Mouse (Mus musculus): Measurements from ENCODE around the gene Sv2a. TPM values are rescaled to one million over a fixed set of nuclear protein-coding genes. Genes with fewer than 3 reads are reported as not detected.

Sv2a gene
- polyA plus RNA-seq (2012; fragmentation: generic; extraction: Trizol) = 1 to 10 TPM in 1 of 2 experiments, under 1 TPM in 1; 0.49 to 1.7 TPM

GRCm38 (mm10) chr3:96180727-96181477 lies at the start of gene Sv2a:
TSS of gene Sv2a (plus strand) at chr3:96181151.

GRCm38 (mm10) chr3:96161869-96162840 lies 18.8 kb upstream of the Sv2a start, which contains the start of gene Mtmr11:
TSS of gene Mtmr11 (plus strand) at chr3:96162004.

DNA sequence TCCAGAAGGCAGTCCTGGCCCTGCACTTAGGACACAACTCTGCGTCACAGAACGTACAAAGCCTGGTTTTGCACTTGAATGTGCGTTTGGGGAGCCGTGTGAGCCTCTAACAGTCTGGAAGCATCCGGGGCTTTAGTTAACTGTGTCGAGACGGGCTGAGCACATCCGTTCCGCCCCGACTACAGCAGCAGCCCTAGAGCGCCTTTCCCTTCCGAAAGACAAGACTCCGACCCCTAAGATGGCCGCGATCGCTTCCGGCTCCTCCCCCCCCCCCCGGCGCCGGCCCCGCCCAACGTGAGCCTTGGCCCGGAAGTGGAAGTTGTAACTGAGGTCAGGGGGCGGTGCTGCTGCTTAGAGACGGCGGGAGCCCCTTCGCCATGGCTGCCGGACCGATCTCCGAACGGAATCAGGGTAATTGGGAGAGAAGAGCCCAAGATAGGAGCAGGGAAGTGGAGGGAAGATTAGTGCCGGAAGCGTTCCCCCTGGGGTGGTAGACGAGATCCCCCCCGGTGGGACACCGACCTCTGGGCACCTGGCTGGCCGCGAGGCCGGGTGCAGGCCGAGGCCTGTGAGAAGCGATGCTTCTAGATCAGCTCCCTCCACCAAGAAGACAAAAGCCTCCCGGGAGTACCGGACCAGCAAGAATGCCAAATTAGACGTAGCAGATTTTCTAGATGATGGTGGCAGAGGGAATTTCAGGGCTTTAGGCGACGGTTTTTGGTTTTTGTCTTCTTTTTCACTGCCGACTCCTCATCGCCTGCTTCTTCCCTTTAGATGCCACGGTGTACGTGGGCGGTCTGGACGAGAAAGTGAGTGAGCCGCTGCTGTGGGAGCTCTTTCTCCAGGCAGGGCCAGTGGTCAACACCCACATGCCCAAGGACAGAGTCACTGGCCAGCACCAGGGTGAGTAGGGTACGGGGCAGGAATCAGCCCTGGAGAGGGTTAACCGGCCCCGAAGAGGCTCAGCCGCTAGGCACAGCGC lies 8.5 kb upstream of the Sv2a start, which contains the start of gene Sf3b4:
TSS of gene Sf3b4 (plus strand) at position 136 of the 982 bp plus-strand sequence.

GRCm38 (mm10) chr3:96219661-96220130 lies 38.7 kb downstream of the Sv2a start, which contains the start of the genes Bola1 and Hist2h2ab:
TSS of gene Bola1 (minus strand) at chr3:96219709.
TSS of gene Hist2h2ab (plus strand) at chr3:96219865.

GRCm38 (mm10) chr3:96220765-96221639 lies 40.1 kb downstream of the Sv2a start, which contains the start of the genes Hist2h2ac and Hist2h2be:
TSS of gene Hist2h2ac (minus strand) at chr3:96220880.
TSS of gene Hist2h2be (plus strand) at chr3:96221119.

GRCm38 (mm10) chr3:96238954-96239793 lies 58.2 kb downstream of the Sv2a start, which contains the start of gene Hist2h3c2:
TSS of gene Hist2h3c2 (minus strand) at chr3:96239127.

DNA sequence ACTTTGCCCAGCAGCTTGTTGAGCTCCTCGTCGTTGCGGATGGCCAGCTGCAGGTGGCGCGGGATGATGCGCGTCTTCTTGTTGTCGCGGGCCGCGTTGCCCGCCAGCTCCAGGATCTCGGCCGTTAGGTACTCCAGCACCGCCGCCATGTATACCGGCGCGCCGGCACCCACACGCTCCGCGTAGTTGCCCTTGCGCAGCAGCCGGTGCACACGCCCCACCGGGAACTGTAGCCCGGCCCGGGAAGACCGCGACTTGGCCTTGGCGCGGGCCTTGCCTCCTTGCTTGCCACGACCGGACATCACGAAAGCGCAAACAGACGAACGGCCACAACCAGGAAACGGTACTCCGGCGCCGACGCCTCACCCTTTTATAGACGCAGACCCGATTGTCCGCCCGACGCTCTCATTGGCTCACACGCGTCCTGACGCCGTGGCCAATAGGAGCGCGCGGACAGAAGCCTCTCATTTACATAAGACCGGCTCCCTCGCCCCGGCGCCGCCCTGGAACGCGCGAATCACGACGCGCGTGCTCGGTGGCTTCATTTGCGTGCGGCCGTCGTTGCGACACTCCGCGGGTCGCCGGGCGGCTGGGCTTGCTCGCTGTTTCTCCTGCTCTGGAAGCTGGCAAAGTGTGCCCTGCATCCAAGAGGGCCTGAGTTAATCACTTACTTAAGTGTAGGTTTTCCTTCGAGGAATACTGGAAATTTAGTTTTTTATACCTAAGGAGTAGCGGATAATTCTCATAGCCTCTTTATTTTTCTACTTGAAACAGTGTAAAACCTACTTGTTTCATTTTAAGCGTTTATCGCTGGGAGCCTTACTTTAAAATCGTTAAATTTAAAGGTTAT lies 59.2 kb downstream of the Sv2a start, which contains the start of gene Hist2h2aa2:
TSS of gene Hist2h2aa2 (minus strand) at position 328 of the 850 bp plus-strand sequence.

Other genes starting within 250 kb of the Sv2a start
- gene Plekho1, start 185.2 kb upstream of the Sv2a start, polyA plus RNA-seq (2012; fragmentation: generic; extraction: Trizol) = 10 to 100 TPM; 25.2 to 44.5 TPM
- gene Vps45, start 122.7 kb upstream of the Sv2a start, polyA plus RNA-seq (2012; fragmentation: generic; extraction: Trizol) = 10 to 100 TPM in 1 of 2 experiments, 1 to 10 TPM in 1; 7.1 to 20.4 TPM
- 10 to 100 TPM in 1 of 2 experiments, 1 to 10 TPM in 1; 1.8 to 10.6 TPM for gene Otud7b, start 76.6 kb upstream of the Sv2a start, polyA plus RNA-seq (2012; fragmentation: generic; extraction: Trizol)
- 10 to 100 TPM; 21.0 to 25.2 TPM for gene Mtmr11, start 19.1 kb upstream of the Sv2a start, polyA plus RNA-seq (2012; fragmentation: generic; extraction: Trizol)
- gene Sf3b4, start 8.8 kb upstream of the Sv2a start, polyA plus RNA-seq (2012; fragmentation: generic; extraction: Trizol) = 100 to 1,000 TPM in 1 of 2 experiments, 10 to 100 TPM in 1; 82.8 to 105 TPM
- 10 to 100 TPM; 87.3 to 88.9 TPM for gene Bola1, start 38.6 kb downstream of the Sv2a start, polyA plus RNA-seq (2012; fragmentation: generic; extraction: Trizol)
- gene Hist2h2ab, start 38.7 kb downstream of the Sv2a start, polyA plus RNA-seq (2012; fragmentation: generic; extraction: Trizol) = under 1 TPM; 0.43 to 0.59 TPM
- 1 to 10 TPM; 2.5 to 5.6 TPM for gene Hist2h2ac, start 39.7 kb downstream of the Sv2a start, polyA plus RNA-seq (2012; fragmentation: generic; extraction: Trizol)
- gene Hist2h2be, start 40.0 kb downstream of the Sv2a start, polyA plus RNA-seq (2012; fragmentation: generic; extraction: Trizol) = 1 to 10 TPM in 1 of 2 experiments, under 1 TPM in 1; 0.23 to 1.7 TPM
- 10 to 100 TPM in 1 of 2 experiments, 1 to 10 TPM in 1; 5.7 to 15.8 TPM for gene Hist2h3c2, start 58.0 kb downstream of the Sv2a start, polyA plus RNA-seq (2012; fragmentation: generic; extraction: Trizol)
- gene Hist2h2aa2, start 59.1 kb downstream of the Sv2a start, polyA plus RNA-seq (2012; fragmentation: generic; extraction: Trizol) = 100 to 1,000 TPM in 1 of 2 experiments, 10 to 100 TPM in 1; 42.0 to 222 TPM
- gene Hist2h2aa1, start 64.3 kb downstream of the Sv2a start, polyA plus RNA-seq (2012; fragmentation: generic; extraction: Trizol) = under 1 TPM in 1 of 2 experiments, not detected in 1; 0.22 TPM
- not detected for gene Hist2h3c1, start 65.5 kb downstream of the Sv2a start, polyA plus RNA-seq (2012; fragmentation: generic; extraction: Trizol)
- 1 to 10 TPM in 1 of 2 experiments, under 1 TPM in 1; 0.79 to 1.4 TPM for gene Hist2h4, start 82.2 kb downstream of the Sv2a start, polyA plus RNA-seq (2012; fragmentation: generic; extraction: Trizol)
- gene Hist2h3b, start 87.5 kb downstream of the Sv2a start, polyA plus RNA-seq (2012; fragmentation: generic; extraction: Trizol) = 10 to 100 TPM in 1 of 2 experiments, 1 to 10 TPM in 1; 4.2 to 21.2 TPM
- gene Hist2h2bb, start 88.6 kb downstream of the Sv2a start, polyA plus RNA-seq (2012; fragmentation: generic; extraction: Trizol) = 10 to 100 TPM in 1 of 2 experiments, 1 to 10 TPM in 1; 5.7 to 13.1 TPM
- under 1 TPM in 1 of 2 experiments, not detected in 1; 0.34 TPM for gene Fcgr1, start 112.8 kb downstream of the Sv2a start, polyA plus RNA-seq (2012; fragmentation: generic; extraction: Trizol)

Data from C3H10T1/2 (cell line).